In genomic region chr9:34801662-34802061, GRCm38 (mm10) we compare ENCODE assay signal across 19 mouse cellular contexts.
"Had no signal": no experiment of that assay in that cellular context is flagged by ENCODE, and none has a peak within 500 bp of the region (broad histone marks: within the 10 kb centered on the region; RNA-seq: fewer than 3 reads in every experiment).

No protein-coding gene starts in this region.

- ATAC-seq: intestine, embryonic 16.5 days; liver, postnatal 0 days; lung, postnatal 0 days had no signal

- H3K36me3 ChIP-seq: limb, embryonic 12.5 days; limb, embryonic 15.5 days; stomach, embryonic 15.5 days had no signal

- H3K4me2 ChIP-seq: limb, embryonic 12.5 days; limb, embryonic 15.5 days; liver, embryonic 11.5 days; lung, embryonic 14.5 days; stomach, embryonic 15.5 days had no signal

- H3K27me3 ChIP-seq: limb, embryonic 12.5 days; limb, embryonic 15.5 days; stomach, embryonic 15.5 days had no signal

- H3K4me3 ChIP-seq: limb, embryonic 12.5 days; limb, embryonic 15.5 days; myocyte; stomach, embryonic 15.5 days had no signal

- H3K4me1 ChIP-seq: stomach, embryonic 15.5 days had no signal

- H3K9me3 ChIP-seq: limb, embryonic 12.5 days; limb, embryonic 15.5 days; stomach, embryonic 15.5 days had no signal

- H3K9ac ChIP-seq: limb, embryonic 12.5 days; limb, embryonic 15.5 days; liver, embryonic 14.5 days; liver, postnatal 0 days; lung, embryonic 14.5 days; stomach, embryonic 15.5 days had no signal

- H3K27ac ChIP-seq: limb, embryonic 12.5 days; limb, embryonic 15.5 days; liver, embryonic 14.5 days; macrophage; stomach, embryonic 15.5 days had no signal

- DNase-seq: kidney, adult 2 months; kidney, postnatal 10 days; kidney, postnatal 36 days; left cerebral cortex, postnatal 4 days; liver, postnatal 0 days; lung, embryonic 14.5 days; retina, postnatal 1 day; right cerebral cortex, postnatal 25 days; spleen, adult 18-20 months; thymus, postnatal 25 days had no signal
